Mouse (Mus musculus): ENCODE measurements around the gene Grm2. TPM values are rescaled to one million over a fixed set of nuclear protein-coding genes. Genes with fewer than 3 reads are reported as not detected.

The Grm2 gene
- total and polyA plus RNA-seq, 2 experiments from 2014 or later, result 23.0 to 24.2 TPM

DNA sequence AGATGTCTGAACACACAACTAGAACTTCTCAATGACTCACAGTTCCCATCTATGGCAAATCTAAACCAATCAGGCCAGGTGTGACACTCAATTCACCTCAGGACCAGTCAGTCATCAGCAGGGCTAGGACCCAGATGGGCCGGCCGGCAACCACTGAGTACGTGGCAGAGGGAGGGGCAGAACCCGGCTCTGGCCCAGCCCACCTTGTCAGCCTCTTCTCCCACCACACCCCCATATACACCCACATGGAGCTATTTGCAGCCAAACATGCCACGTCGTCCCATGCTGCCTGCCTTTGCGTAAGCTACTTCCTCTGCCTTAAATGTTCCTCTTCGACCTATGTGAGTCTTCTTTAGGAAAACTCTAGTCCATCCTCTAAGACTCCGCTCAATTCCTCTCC, 20.1 kb upstream of the Grm2 start:
- Histone ChIP-seq H3K36me3 (ENCODE audit: insufficient read depth, low read length) (peaks cover 50% of the 10 kb centered on the region), H3K4me2 (ENCODE audit: low read depth, low read length, poor library complexity, severe bottlenecking) (no peak overlapping the region), H3K4me1 (ENCODE audit: insufficient read depth, low read length) (no peaks in the 10 kb centered on the region), H3K9me3 (ENCODE audit: low read length) (no peaks in the 10 kb centered on the region), H3K9ac (replicated peaks; ENCODE audit: low read length, poor library complexity, severe bottlenecking) (no peak overlapping the region), H3K27me3 (ENCODE audit: insufficient read depth, low read length) (no peaks in the 10 kb centered on the region), H3K27ac (ENCODE audit: low read depth, low read length) (no peak overlapping the region), H3K4me3 (ENCODE audit: low read depth, low read length) (no peak overlapping the region)
- ATAC-seq (ENCODE audit: low FRiP score), result no peak
- DNase-seq (ENCODE audit: low spot score), result no peak
- WGBS, result 77% methylated on average over 9 of the region's 9 CpGs
- no peak for TF ChIP-seq CTCF (IDR thresholded peaks at IDR 0.05)

DNA sequence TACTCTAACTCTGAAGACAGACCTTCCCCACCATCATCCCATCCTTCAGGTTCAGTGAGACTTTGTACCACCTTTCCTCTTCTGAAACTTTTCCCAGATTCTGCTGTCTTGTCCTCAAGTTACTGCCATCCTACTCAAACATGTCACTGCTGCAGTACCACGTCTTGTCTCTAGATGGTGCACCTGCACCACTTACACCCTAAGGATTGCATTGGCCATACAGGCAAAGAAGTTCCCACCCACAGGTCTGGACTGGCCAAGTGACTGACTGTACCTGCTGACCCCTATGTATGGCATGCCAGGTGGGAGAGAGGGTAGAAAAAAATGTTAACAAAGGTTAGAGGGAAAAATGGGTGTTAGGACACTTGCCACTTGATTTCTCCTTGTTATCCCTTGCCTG, 19.6 kb upstream of the Grm2 start:
- TF ChIP-seq CTCF (IDR thresholded peaks at IDR 0.05), result peak; percentile 97
- Histone ChIP-seq H3K36me3 (ENCODE audit: insufficient read depth, low read length) (peaks cover 51% of the 10 kb centered on the region), H3K4me3 (ENCODE audit: low read depth, low read length) (no peak overlapping the region), H3K4me1 (ENCODE audit: insufficient read depth, low read length) (no peaks in the 10 kb centered on the region), H3K27ac (ENCODE audit: low read depth, low read length) (no peak overlapping the region), H3K9ac (replicated peaks; ENCODE audit: low read length, poor library complexity, severe bottlenecking) (no peak overlapping the region), H3K4me2 (ENCODE audit: low read depth, low read length, poor library complexity, severe bottlenecking) (no peak overlapping the region), H3K9me3 (ENCODE audit: low read length) (no peaks in the 10 kb centered on the region), H3K27me3 (ENCODE audit: insufficient read depth, low read length) (no peaks in the 10 kb centered on the region)
- peak; percentile 83 for DNase-seq (ENCODE audit: low spot score)
- ATAC-seq (ENCODE audit: low FRiP score), result peak; percentile 68; the same call in 1 of the 2 replicates
- 3% methylated on average over 1 of the region's 1 CpGs for WGBS

GRCm38 (mm10) chr9:106673860-106674259, 18.0 kb upstream of the Grm2 start:
- DNase-seq (ENCODE audit: low spot score) (no peak), ATAC-seq (ENCODE audit: low FRiP score) (no peak)
- Histone ChIP-seq H3K4me1 (ENCODE audit: insufficient read depth, low read length) (no peaks in the 10 kb centered on the region), H3K27ac (ENCODE audit: low read depth, low read length) (no peak overlapping the region), H3K4me2 (ENCODE audit: low read depth, low read length, poor library complexity, severe bottlenecking) (no peak overlapping the region), H3K27me3 (ENCODE audit: insufficient read depth, low read length) (no peaks in the 10 kb centered on the region), H3K4me3 (ENCODE audit: low read depth, low read length) (no peak overlapping the region), H3K9ac (replicated peaks; ENCODE audit: low read length, poor library complexity, severe bottlenecking) (no peak overlapping the region), H3K9me3 (ENCODE audit: low read length) (no peaks in the 10 kb centered on the region), H3K36me3 (ENCODE audit: insufficient read depth, low read length) (peaks cover 44% of the 10 kb centered on the region)
- TF ChIP-seq CTCF (IDR thresholded peaks at IDR 0.05), result no peak
- 83% methylated on average over 2 of the region's 2 CpGs for WGBS

GRCm38 (mm10) chr9:106664856-106665255, 9.0 kb upstream of the Grm2 start:
- H3K36me3 ChIP-seq (ENCODE audit: insufficient read depth, low read length), result peaks cover 45% of the 10 kb centered on the region
- H3K4me3 ChIP-seq (ENCODE audit: low read depth, low read length), result no peak overlapping the region
- H3K9ac ChIP-seq (replicated peaks; ENCODE audit: low read length, poor library complexity, severe bottlenecking), result no peak overlapping the region
- H3K27me3 ChIP-seq (ENCODE audit: insufficient read depth, low read length), result no peaks in the 10 kb centered on the region
- peak overlapping the region; percentile 89 for H3K27ac ChIP-seq (ENCODE audit: low read depth, low read length)
- TF ChIP-seq CTCF (IDR thresholded peaks at IDR 0.05), result no peak
- 38% methylated on average over 6 of the region's 6 CpGs for WGBS
- DNase-seq (ENCODE audit: low spot score), result no peak
- peak; percentile 40; the same call in 1 of the 2 replicates for ATAC-seq (ENCODE audit: low FRiP score)
- H3K4me1 ChIP-seq (ENCODE audit: insufficient read depth, low read length), result peaks cover 17% of the 10 kb centered on the region
- H3K4me2 ChIP-seq (ENCODE audit: low read depth, low read length, poor library complexity, severe bottlenecking), result no peak overlapping the region
- H3K9me3 ChIP-seq (ENCODE audit: low read length), result no peaks in the 10 kb centered on the region

DNA sequence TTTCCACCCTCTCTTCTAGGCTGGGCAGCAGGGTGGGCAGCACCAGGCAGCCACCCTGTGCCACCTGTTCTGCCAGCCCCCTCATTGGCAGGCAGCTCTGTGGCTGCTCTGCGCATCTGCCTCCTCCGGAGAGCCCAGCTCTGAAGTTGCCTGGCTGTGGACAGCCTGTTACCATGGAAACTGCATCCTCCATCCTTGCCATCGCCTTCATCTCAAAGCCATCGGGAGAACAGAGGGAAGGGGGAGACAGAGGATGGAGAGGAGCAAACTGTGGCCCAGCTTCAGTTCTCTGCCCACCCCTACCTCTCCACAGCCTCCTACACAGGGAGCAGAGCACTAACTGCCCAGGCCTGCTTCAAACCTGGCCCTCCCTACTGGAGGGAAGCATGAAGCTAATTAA, 8.6 kb upstream of the Grm2 start:
- no peaks in the 10 kb centered on the region for H3K9me3 ChIP-seq (ENCODE audit: low read length)
- 2% methylated on average over 4 of the region's 4 CpGs for WGBS
- no peak overlapping the region for H3K4me3 ChIP-seq (ENCODE audit: low read depth, low read length)
- H3K4me2 ChIP-seq (ENCODE audit: low read depth, low read length, poor library complexity, severe bottlenecking), result no peak overlapping the region; the same call in 1 of the 2 replicates
- DNase-seq (ENCODE audit: low spot score) (peak; percentile 83), ATAC-seq (ENCODE audit: low FRiP score) (peak; percentile 85)
- no peak for TF ChIP-seq CTCF (IDR thresholded peaks at IDR 0.05)
- peaks cover 48% of the 10 kb centered on the region for H3K36me3 ChIP-seq (ENCODE audit: insufficient read depth, low read length)
- peak overlapping the region; percentile 89 for H3K27ac ChIP-seq (ENCODE audit: low read depth, low read length)
- H3K27me3 ChIP-seq (ENCODE audit: insufficient read depth, low read length), result no peaks in the 10 kb centered on the region
- H3K9ac ChIP-seq (replicated peaks; ENCODE audit: low read length, poor library complexity, severe bottlenecking), result no peak overlapping the region
- H3K4me1 ChIP-seq (ENCODE audit: insufficient read depth, low read length), result peaks cover 17% of the 10 kb centered on the region

- TF ChIP-seq CTCF (IDR thresholded peaks at IDR 0.05), result no peak
- Histone ChIP-seq H3K9me3 (ENCODE audit: low read length) (no peaks in the 10 kb centered on the region), H3K4me1 (ENCODE audit: insufficient read depth, low read length) (peaks cover 17% of the 10 kb centered on the region), H3K4me2 (ENCODE audit: low read depth, low read length, poor library complexity, severe bottlenecking) (no peak overlapping the region), H3K36me3 (ENCODE audit: insufficient read depth, low read length) (peaks cover 53% of the 10 kb centered on the region), H3K9ac (replicated peaks; ENCODE audit: low read length, poor library complexity, severe bottlenecking) (no peak overlapping the region), H3K4me3 (ENCODE audit: low read depth, low read length) (no peak overlapping the region), H3K27ac (ENCODE audit: low read depth, low read length) (no peak overlapping the region), H3K27me3 (ENCODE audit: insufficient read depth, low read length) (no peaks in the 10 kb centered on the region)
- 64% methylated on average over 6 of the region's 6 CpGs for WGBS
- no peak for ATAC-seq (ENCODE audit: low FRiP score)
- no peak for DNase-seq (ENCODE audit: low spot score)
Measured at GRCm38 (mm10) chr9:106663200-106663599, 7.3 kb upstream of the Grm2 start.
